Mouse (Mus musculus) heart, adult 2 months (tissue): ENCODE measurements around the gene Crkl. TPM values are rescaled to one million over a fixed set of nuclear protein-coding genes. Genes with fewer than 3 reads are reported as not detected.

Source experiments
- DNase-seq, 2 experiments: peaks; one replicate each; pipeline ENCODE4 v3.0.0; 2021
- H3K27ac ChIP-seq: fragments of 200-600 bp; 2 replicates; pipeline ENCODE4 v1.8.1; 2022
- H3K27me3 ChIP-seq: fragments of 200-500 bp; 2 replicates; pipeline ENCODE4 v1.6.1; 2012; ENCODE audit warnings: mild to moderate bottlenecking, low read length, inconsistent platforms, mixed read lengths; ENCODE audit not compliant: control insufficient read depth, insufficient read depth
- H3K36me3 ChIP-seq: fragments of 200-500 bp; 2 replicates; pipeline ENCODE4 v1.6.1; 2012; ENCODE audit warnings: low read length, inconsistent platforms; ENCODE audit not compliant: control insufficient read depth, insufficient read depth
- H3K4me1 ChIP-seq: fragments of 200-500 bp; 2 replicates; pipeline ENCODE4 v1.6.1; 2011; ENCODE audit warnings: low read length; ENCODE audit not compliant: control insufficient read depth, insufficient read depth
- H3K4me3 ChIP-seq: fragments of 200-600 bp; 2 replicates; pipeline ENCODE4 v1.8.1; 2022
- H3K79me2 ChIP-seq: fragments of 200-500 bp; replicated peaks from 2 replicates; pipeline ENCODE4 v1.6.1; 2012; ENCODE audit warnings: mild to moderate bottlenecking, inconsistent platforms, low read length, moderate library complexity, mixed read lengths; ENCODE audit not compliant: control insufficient read depth, insufficient read depth
- H3K9ac ChIP-seq: fragments of 200-500 bp; 2 replicates; pipeline ENCODE4 v1.6.1; 2012; ENCODE audit warnings: low read depth, mild to moderate bottlenecking, control low read depth, inconsistent platforms, low read length, mixed read lengths
- CTCF ChIP-seq: fragments of 200-600 bp; IDR thresholded peaks from 2 replicates; pipeline ENCODE4 v1.8.1; 2022; ENCODE audit warnings: antibody characterized with exemption, mild to moderate bottlenecking, moderate library complexity
- EP300 ChIP-seq: fragments of 200-500 bp; IDR thresholded peaks from 2 replicates; pipeline ENCODE4 v1.6.1; 2011; ENCODE audit warnings: low read depth, low read length, control low read depth; ENCODE audit not compliant: insufficient read depth
- POLR2A ChIP-seq: fragments of 200-500 bp; IDR thresholded peaks from 2 replicates; pipeline ENCODE4 v1.6.1; 2011; ENCODE audit warnings: mild to moderate bottlenecking, low read depth, low read length, control low read depth; ENCODE audit not compliant: insufficient read depth
- WGBS: fragments of 180-500 bp; shearing (Covaris S2); methylation state at CpG from one replicate; pipeline ENCODE4 v1.1.7; 2018; 5-methylcytosine and 5-hydroxymethylcytosine counted together
- intact Hi-C: fragments of 180-260 bp; cut with DNase I; formaldehyde crosslinking; loops from one replicate; pipeline ENCODE4 v1.15.1; 2025
- polyA plus RNA-seq: library from polyadenylated mRNA; depleted of rRNA; stranded (reverse); fragments of >200 nt; gene quantifications from 2 replicates; pipeline ENCODE4 v1.2.3, GENCODE M21; 2012
- total RNA-seq, 2 experiments: library from RNA; stranded (reverse); gene quantifications; 2 replicates each; pipeline ENCODE4 v1.2.3; 2021

Crkl gene
- total and polyA plus RNA-seq, 3 experiments, result 26.2 to 31.2 (median 27.2) TPM

DNA sequence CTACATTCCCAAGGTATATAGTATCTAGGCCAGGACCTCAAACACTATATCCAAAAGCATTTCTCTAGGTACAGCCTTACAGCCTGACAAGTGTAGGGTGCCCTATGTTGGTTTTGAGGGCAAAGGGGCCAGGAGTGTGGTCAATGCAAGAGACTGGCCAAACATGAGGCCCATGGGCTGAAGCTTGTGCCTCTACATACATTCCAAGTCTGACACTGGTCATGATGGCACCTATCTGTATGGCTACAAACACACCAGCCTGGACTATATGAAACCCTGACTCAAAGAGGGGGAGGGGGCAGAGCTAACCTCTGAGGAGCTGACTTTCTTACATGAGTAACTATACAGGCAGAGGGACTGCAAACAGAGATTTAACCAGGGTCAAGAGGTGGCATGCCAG is 75.8 kb downstream of the Crkl start:
- Histone ChIP-seq H3K27ac (no peak overlapping the region), H3K9ac (no peak overlapping the region), H3K79me2 (no peaks in the 10 kb centered on the region), H3K27me3 (no peaks in the 10 kb centered on the region), H3K36me3 (no peaks in the 10 kb centered on the region), H3K4me1 (peaks cover 4% of the 10 kb centered on the region; the same call in 1 of the 2 replicates), H3K4me3 (no peak overlapping the region)
- TF ChIP-seq EP300 (no peak), POLR2A (no peak), CTCF (no peak)
- intact Hi-C loops, result no loop called here
- DNase-seq, result no peak

DNA sequence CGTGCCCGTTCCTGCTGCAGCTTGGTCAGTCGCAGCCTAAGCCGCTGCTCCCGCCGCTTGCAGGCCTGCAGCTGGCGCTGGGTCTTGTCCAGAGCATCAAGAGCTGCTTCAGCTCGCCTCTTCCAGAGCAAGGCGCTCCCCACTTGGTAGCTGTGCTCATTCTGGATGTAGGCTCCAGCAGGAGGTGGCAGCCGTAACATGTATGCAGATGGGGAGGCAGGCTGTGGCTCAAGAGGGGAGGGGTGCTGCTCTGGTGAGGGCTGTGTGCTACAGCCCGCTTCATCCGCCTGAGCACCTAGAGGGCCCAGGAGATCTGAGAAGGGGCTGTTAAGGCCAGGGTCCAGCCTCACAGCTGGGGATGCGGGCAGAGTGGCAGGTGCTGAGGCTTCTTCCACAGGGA is 76.5 kb downstream of the Crkl start:
- TF ChIP-seq EP300, result no peak
- TF ChIP-seq POLR2A, result no peak
- H3K4me3 ChIP-seq, result no peak overlapping the region
- H3K27ac ChIP-seq, result no peak overlapping the region
- H3K36me3 ChIP-seq, result no peaks in the 10 kb centered on the region
- no peaks in the 10 kb centered on the region for H3K27me3 ChIP-seq
- no peak for DNase-seq
- H3K9ac ChIP-seq, result no peak overlapping the region
- H3K79me2 ChIP-seq, result no peaks in the 10 kb centered on the region
- intact Hi-C loops, result no loop called here
- peaks cover 4% of the 10 kb centered on the region; the same call in 1 of the 2 replicates for H3K4me1 ChIP-seq
- 89% methylated on average over 13 of the region's 13 CpGs for WGBS

DNA sequence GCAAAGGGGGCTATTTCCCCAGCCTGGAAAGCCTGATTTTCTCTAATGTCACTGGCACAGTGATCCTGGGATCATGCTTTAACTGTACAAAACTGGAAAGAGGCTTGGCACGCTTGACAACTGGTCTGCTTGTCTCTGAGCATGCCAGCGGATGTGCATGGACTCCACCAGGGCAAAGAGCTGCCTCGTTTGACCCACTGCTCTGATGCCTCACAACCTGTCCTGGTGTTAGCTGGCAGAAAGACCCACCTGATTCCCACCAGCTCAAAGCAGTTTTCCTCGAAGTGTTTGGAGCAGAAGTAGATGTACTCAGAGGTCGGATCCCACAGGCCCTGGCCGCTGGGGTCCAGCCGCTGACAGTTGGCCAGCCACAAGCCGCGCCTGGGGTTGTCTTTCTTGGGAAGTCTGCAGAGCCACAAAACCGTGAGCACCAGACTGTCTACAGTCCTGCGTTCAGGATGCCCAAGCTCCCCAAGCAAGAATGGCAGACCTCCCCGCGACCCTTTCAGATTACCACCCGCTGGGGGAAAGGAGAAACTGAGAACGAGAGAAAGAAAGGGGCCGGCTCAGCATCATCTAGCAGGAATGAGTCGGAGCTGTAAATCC is 78.3 kb downstream of the Crkl start:
- no peaks in the 10 kb centered on the region for H3K36me3 ChIP-seq
- no peaks in the 10 kb centered on the region for H3K79me2 ChIP-seq
- intact Hi-C loops, result no loop called here
- H3K27ac ChIP-seq, result peak overlapping the region; percentile 95
- DNase-seq, result peak in 1 of 2 experiments; percentile 21
- peaks cover 4% of the 10 kb centered on the region; the same call in 1 of the 2 replicates for H3K4me1 ChIP-seq
- TF ChIP-seq POLR2A, result no peak
- TF ChIP-seq EP300, result no peak
- TF ChIP-seq CTCF, result no peak
- H3K9ac ChIP-seq, result peak overlapping the region; percentile 84
- H3K27me3 ChIP-seq, result no peaks in the 10 kb centered on the region
- 13% methylated on average over 17 of the region's 17 CpGs for WGBS
- peak overlapping the region; percentile 63 for H3K4me3 ChIP-seq

DNA sequence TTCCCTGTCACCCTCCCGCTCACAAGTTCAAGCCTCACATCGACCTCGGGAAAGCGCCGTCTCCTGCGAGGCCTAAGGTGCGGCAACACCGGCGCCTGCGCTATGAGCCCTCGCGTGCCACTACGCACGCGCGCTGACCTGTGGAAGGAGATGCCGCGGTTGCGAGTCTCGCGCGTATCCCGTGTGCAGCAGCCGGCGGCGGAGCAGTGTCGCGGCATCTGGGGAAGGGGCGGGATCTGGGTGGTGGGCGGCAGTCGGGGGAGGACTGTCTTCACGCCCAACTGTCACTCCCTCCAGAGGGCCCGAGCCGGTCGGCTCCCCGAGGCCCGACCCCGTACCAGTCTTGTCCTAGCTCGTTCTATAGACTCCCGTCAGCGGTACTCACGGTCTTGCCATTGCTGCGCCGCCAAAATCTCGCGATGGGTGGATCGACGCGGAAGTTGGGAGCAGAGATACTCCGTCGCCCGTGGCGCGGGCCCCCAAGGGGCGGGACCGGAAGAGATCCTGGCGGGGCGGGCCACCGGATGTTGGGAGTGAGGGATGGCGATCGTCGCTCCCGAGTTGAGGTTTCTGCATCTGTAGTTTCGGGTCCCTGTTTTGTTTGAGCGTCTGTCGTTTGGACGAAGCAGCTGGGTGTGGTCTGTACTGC is 79.0 kb downstream of the Crkl start, which contains the start of gene Thap7:
Gene Thap7, minus strand, starts transcription at position 497 of the 649 bp plus-strand sequence.
- H3K27me3 ChIP-seq, result no peaks in the 10 kb centered on the region
- under 1% methylated on average over 67 of the region's 67 CpGs for WGBS
- peak; percentile 90 for TF ChIP-seq POLR2A
- TF ChIP-seq EP300, result 0 out of 2 replicates have a peak, but pooled peaks have one; percentile 18
- no peak for TF ChIP-seq CTCF
- peak; percentile 97 to 98 for DNase-seq
- H3K9ac ChIP-seq, result peak within 1 kb of the TSS; percentile 84
- no peaks in the 10 kb centered on the region for H3K36me3 ChIP-seq
- no peaks in the 10 kb centered on the region for H3K79me2 ChIP-seq
- H3K27ac ChIP-seq, result peak within 1 kb of the TSS; percentile 95
- intact Hi-C loops, result loop anchor here (1.0 kb wide), 2 partner anchors 22 to 125 kb away; partner anchors contain the start of genes Lztr1 and Snap29
- H3K4me1 ChIP-seq, result peaks cover 4% of the 10 kb centered on the region; the same call in 1 of the 2 replicates
- H3K4me3 ChIP-seq, result peak within 1 kb of the TSS; percentile 63

DNA sequence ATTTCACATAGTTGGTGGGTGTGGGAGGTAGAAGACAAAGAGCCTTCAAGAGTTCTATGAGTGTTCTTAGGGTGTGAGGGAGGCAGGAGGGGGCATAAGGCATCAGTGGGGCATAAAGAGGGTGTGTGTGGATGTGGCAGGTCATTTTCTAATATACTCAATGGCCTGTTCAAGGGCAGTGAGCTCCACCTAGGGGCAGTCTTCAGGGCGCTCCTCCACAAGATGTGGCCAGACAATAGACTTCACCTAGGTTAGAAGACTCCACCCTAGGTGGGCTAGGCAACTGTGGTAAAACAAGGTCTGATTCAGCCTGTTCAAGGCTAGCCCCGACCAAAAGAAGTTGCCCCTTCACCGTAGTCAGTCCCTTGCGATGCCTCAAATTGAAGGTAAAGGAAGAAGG is 80.5 kb downstream of the Crkl start:
- intact Hi-C loops, result no loop called here
- 54% methylated on average over 4 of the region's 4 CpGs for WGBS

More for the DNA sequence above, 80.5 kb downstream of the Crkl start:
- H3K4me3 ChIP-seq, result no peak overlapping the region
- H3K27me3 ChIP-seq, result no peaks in the 10 kb centered on the region
- DNase-seq, result no peak
- H3K4me1 ChIP-seq, result peaks cover 4% of the 10 kb centered on the region; the same call in 1 of the 2 replicates
- no peak overlapping the region for H3K27ac ChIP-seq
- no peaks in the 10 kb centered on the region for H3K79me2 ChIP-seq
- H3K9ac ChIP-seq, result no peak overlapping the region
- no peak for TF ChIP-seq EP300
- TF ChIP-seq CTCF, result peak; percentile 47
- H3K36me3 ChIP-seq, result no peaks in the 10 kb centered on the region
